Mouse (Mus musculus): ENCODE measurements around the gene Btbd9. TPM values are rescaled to one million over a fixed set of nuclear protein-coding genes. Genes with fewer than 3 reads are reported as not detected.

The Btbd9 gene
- total RNA-seq, 1 experiment: 28.2 TPM

DNA sequence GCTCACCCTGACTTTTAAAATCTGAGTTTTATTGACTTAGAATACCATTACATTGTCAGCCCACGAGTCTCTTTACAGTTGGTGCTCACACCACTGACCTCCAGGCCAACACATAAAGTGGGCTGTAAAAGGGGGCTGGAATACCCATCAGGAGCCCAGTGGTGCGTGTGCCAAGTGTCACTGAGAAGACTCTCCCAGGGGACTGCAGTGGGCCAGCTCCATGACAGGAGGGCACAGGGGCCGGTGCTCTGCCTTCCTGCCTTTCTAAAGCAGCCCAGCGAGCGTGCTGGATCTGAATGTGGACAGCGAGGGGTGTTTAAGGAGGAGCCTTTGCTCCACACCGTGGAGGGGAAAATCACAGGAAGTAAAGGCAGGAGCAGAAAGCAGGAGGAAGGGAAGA, 322.4 kb downstream of the Btbd9 start:
- H3K4me3 ChIP-seq (ENCODE audit: insufficient read depth in 1 of 2, low read depth in 1 of 2, low read length in 2 of 2, poor library complexity in 1 of 2, severe bottlenecking in 1 of 2): no peak overlapping the region
- no peak overlapping the region for H3K27ac ChIP-seq (ENCODE audit: insufficient read depth, low read depth, low read length, poor library complexity, severe bottlenecking)
- TF ChIP-seq HCFC1 (IDR thresholded peaks at IDR 0.05; ENCODE audit: borderline replicate concordance, insufficient read depth, low read length): no peak
- no peaks in the 10 kb centered on the region for H3K4me1 ChIP-seq (ENCODE audit: control insufficient read depth in 2 of 2, insufficient read depth in 2 of 2, low read length in 2 of 2, poor library complexity in 1 of 2)
- in situ Hi-C loops (cut with MboI; ENCODE audit: low sequenced_read_pairs in 2 of 2, unreplicated experiment in 2 of 2): no loop called here
- no peaks in the 10 kb centered on the region for H3K36me3 ChIP-seq (ENCODE audit: control insufficient read depth, insufficient read depth, low read length, poor library complexity, severe bottlenecking)
- H3K9me3 ChIP-seq (ENCODE audit: control insufficient read depth, insufficient read depth, low read depth, low read length): no peaks in the 10 kb centered on the region
- DNase-seq (ENCODE audit: low read depth, low spot score): no peak
- H3K9ac ChIP-seq (ENCODE audit: insufficient read depth, low read depth, low read length, poor library complexity, severe bottlenecking): no peak overlapping the region

DNA sequence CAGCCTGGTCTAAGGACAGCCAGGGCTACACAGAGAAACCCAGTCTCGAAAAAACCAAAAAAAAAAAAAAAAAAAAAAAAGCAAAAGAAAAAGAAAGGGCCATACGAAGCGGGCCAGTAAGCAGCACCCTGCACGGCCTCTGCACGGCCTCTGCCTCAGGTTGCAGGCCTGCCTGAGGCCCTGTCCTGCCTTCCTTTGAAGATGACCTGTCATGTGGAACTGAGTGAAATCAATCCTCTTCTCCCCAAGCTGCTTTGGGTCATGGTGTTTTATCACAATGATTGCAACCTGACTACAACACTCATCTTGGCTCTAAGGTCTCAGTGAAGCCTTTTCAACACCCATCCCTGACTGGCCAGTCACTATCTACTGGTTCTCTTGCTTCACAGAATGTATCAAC, 323.3 kb downstream of the Btbd9 start:
- Histone ChIP-seq H3K27ac (ENCODE audit: insufficient read depth, low read depth, low read length, poor library complexity, severe bottlenecking) (no peak overlapping the region), H3K4me1 (ENCODE audit: control insufficient read depth in 2 of 2, insufficient read depth in 2 of 2, low read length in 2 of 2, poor library complexity in 1 of 2) (no peaks in the 10 kb centered on the region)

DNA sequence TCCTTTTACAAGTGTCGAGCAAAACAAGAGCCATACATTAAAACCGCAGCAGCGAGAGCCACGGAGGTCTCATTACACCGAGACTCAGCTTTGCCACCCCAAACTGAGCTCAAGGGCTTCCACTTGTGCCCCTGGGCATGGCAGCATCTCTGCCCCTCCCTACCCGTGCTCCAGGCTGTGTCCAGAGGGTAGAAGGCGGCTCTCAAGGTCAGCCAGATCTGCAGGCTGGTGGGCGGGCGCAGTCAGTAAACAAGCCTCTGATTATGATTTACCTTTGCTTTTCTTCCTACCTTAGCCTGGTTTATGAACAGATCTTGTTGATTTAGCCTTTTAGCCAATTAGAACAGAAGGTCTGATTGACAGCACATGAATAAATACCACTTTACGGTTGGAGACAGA, 331.0 kb downstream of the Btbd9 start:
- no peaks in the 10 kb centered on the region for H3K36me3 ChIP-seq (ENCODE audit: control insufficient read depth, insufficient read depth, low read length, poor library complexity, severe bottlenecking)
- in situ Hi-C loops (cut with MboI; ENCODE audit: low sequenced_read_pairs in 2 of 2, unreplicated experiment in 2 of 2): no loop called here

More for the DNA sequence above, 323.3 kb downstream of the Btbd9 start:
- Histone ChIP-seq H3K9me3 (ENCODE audit: control insufficient read depth, insufficient read depth, low read depth, low read length) (no peaks in the 10 kb centered on the region), H3K4me3 (ENCODE audit: insufficient read depth in 1 of 2, low read depth in 1 of 2, low read length in 2 of 2, poor library complexity in 1 of 2, severe bottlenecking in 1 of 2) (no peak overlapping the region), H3K9ac (ENCODE audit: insufficient read depth, low read depth, low read length, poor library complexity, severe bottlenecking) (no peak overlapping the region), H3K36me3 (ENCODE audit: control insufficient read depth, insufficient read depth, low read length, poor library complexity, severe bottlenecking) (no peaks in the 10 kb centered on the region)
- in situ Hi-C loops (cut with MboI; ENCODE audit: low sequenced_read_pairs in 2 of 2, unreplicated experiment in 2 of 2): no loop called here
- DNase-seq (ENCODE audit: low read depth, low spot score): no peak
- no peak for TF ChIP-seq ZNF384 (IDR thresholded peaks at IDR 0.05; ENCODE audit: low read depth, low read length)
- no peak for TF ChIP-seq MAFK (IDR thresholded peaks at IDR 0.05; ENCODE audit: insufficient read depth, low read depth, low read length)
- no peak for TF ChIP-seq HCFC1 (IDR thresholded peaks at IDR 0.05; ENCODE audit: borderline replicate concordance, insufficient read depth, low read length)
- no peak for TF ChIP-seq CHD2 (IDR thresholded peaks at IDR 0.05; ENCODE audit: low read depth, low read length)
- no peak for TF ChIP-seq ZC3H11A (IDR thresholded peaks at IDR 0.05; ENCODE audit: borderline replicate concordance, low read depth, low read length)

DNA sequence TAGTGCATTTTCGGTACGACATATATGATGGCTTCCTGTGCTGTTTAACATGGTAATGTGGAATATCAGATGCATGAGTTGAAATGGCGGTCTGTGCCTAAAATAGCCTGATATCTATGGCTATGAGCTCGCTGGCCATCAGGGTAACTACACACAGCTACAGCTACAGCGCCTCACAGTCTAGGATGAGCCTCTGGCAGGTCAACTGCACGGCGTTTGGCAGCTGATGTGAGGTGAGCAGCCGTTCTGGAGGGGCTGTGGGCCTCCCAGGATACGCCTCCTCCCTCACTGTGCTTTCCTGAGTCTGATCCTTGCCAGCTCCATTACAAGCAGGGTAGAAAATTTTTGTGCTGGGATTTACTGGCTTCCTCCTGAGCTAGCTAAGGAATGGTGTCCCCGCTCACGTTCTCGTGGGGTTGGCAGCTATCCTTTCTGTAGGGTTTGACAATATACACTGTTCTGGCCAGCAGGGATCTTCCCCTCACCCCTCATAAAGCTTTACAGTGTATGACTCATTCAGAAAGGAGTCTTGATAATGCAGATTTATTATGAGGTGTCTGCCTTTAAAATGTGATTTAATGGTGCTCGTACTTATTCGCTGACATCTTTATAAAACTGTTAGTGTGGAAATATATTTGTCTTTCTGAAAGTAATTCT, 331.5 kb downstream of the Btbd9 start:
- no peak for DNase-seq (ENCODE audit: low read depth, low spot score)
- TF ChIP-seq ZC3H11A (IDR thresholded peaks at IDR 0.05; ENCODE audit: borderline replicate concordance, low read depth, low read length) (no peak), HCFC1 (IDR thresholded peaks at IDR 0.05; ENCODE audit: borderline replicate concordance, insufficient read depth, low read length) (no peak), ZNF384 (IDR thresholded peaks at IDR 0.05; ENCODE audit: low read depth, low read length) (no peak), CHD2 (IDR thresholded peaks at IDR 0.05; ENCODE audit: low read depth, low read length) (no peak), MAFK (IDR thresholded peaks at IDR 0.05; ENCODE audit: insufficient read depth, low read depth, low read length) (no peak)

More for the DNA sequence above, 331.0 kb downstream of the Btbd9 start:
- no peak overlapping the region for H3K27ac ChIP-seq (ENCODE audit: insufficient read depth, low read depth, low read length, poor library complexity, severe bottlenecking)
- no peak for TF ChIP-seq ZNF384 (IDR thresholded peaks at IDR 0.05; ENCODE audit: low read depth, low read length)
- no peak for TF ChIP-seq HCFC1 (IDR thresholded peaks at IDR 0.05; ENCODE audit: borderline replicate concordance, insufficient read depth, low read length)
- no peak for TF ChIP-seq CHD2 (IDR thresholded peaks at IDR 0.05; ENCODE audit: low read depth, low read length)
- no peak for TF ChIP-seq MAFK (IDR thresholded peaks at IDR 0.05; ENCODE audit: insufficient read depth, low read depth, low read length)
- TF ChIP-seq ZC3H11A (IDR thresholded peaks at IDR 0.05; ENCODE audit: borderline replicate concordance, low read depth, low read length): no peak
- no peak overlapping the region for H3K9ac ChIP-seq (ENCODE audit: insufficient read depth, low read depth, low read length, poor library complexity, severe bottlenecking)
- no peak for DNase-seq (ENCODE audit: low read depth, low spot score)
- no peaks in the 10 kb centered on the region for H3K4me1 ChIP-seq (ENCODE audit: control insufficient read depth in 2 of 2, insufficient read depth in 2 of 2, low read length in 2 of 2, poor library complexity in 1 of 2)
- H3K9me3 ChIP-seq (ENCODE audit: control insufficient read depth, insufficient read depth, low read depth, low read length): no peaks in the 10 kb centered on the region
- H3K4me3 ChIP-seq (ENCODE audit: insufficient read depth in 1 of 2, low read depth in 1 of 2, low read length in 2 of 2, poor library complexity in 1 of 2, severe bottlenecking in 1 of 2): no peak overlapping the region

DNA sequence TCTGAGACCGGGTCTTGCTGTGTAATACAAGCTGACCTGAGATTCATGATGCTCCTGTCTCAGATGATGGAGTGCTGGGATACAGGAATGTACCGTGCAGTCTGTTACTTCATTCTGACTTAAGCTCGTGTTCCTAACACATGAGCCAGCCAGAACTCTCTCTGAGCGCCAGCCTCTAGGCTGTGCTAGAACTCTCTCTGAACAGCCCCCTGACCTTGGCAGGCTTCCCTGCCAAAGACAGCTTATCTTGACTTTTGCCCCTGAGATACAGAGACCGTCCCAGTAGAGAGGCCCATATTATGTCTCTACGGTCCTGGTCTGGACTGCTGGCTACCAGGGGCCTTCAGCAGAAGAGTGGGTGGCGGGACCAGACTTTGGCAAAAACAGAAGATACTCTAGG, 332.7 kb downstream of the Btbd9 start:
- H3K27ac ChIP-seq (ENCODE audit: insufficient read depth, low read depth, low read length, poor library complexity, severe bottlenecking): no peak overlapping the region
- no peak for TF ChIP-seq HCFC1 (IDR thresholded peaks at IDR 0.05; ENCODE audit: borderline replicate concordance, insufficient read depth, low read length)
- TF ChIP-seq ZC3H11A (IDR thresholded peaks at IDR 0.05; ENCODE audit: borderline replicate concordance, low read depth, low read length): no peak
- no peak for TF ChIP-seq ZNF384 (IDR thresholded peaks at IDR 0.05; ENCODE audit: low read depth, low read length)
- no peak for TF ChIP-seq MAFK (IDR thresholded peaks at IDR 0.05; ENCODE audit: insufficient read depth, low read depth, low read length)
- no peak for TF ChIP-seq CHD2 (IDR thresholded peaks at IDR 0.05; ENCODE audit: low read depth, low read length)
- H3K4me3 ChIP-seq (ENCODE audit: insufficient read depth in 1 of 2, low read depth in 1 of 2, low read length in 2 of 2, poor library complexity in 1 of 2, severe bottlenecking in 1 of 2): no peak overlapping the region
- DNase-seq (ENCODE audit: low read depth, low spot score): no peak
- no peak overlapping the region for H3K9ac ChIP-seq (ENCODE audit: insufficient read depth, low read depth, low read length, poor library complexity, severe bottlenecking)
- no peaks in the 10 kb centered on the region for H3K36me3 ChIP-seq (ENCODE audit: control insufficient read depth, insufficient read depth, low read length, poor library complexity, severe bottlenecking)
- in situ Hi-C loops (cut with MboI; ENCODE audit: low sequenced_read_pairs in 2 of 2, unreplicated experiment in 2 of 2): no loop called here
- no peaks in the 10 kb centered on the region for H3K9me3 ChIP-seq (ENCODE audit: control insufficient read depth, insufficient read depth, low read depth, low read length)
- H3K4me1 ChIP-seq (ENCODE audit: control insufficient read depth in 2 of 2, insufficient read depth in 2 of 2, low read length in 2 of 2, poor library complexity in 1 of 2): no peaks in the 10 kb centered on the region

More for the DNA sequence above, 331.5 kb downstream of the Btbd9 start:
- Histone ChIP-seq H3K4me3 (ENCODE audit: insufficient read depth in 1 of 2, low read depth in 1 of 2, low read length in 2 of 2, poor library complexity in 1 of 2, severe bottlenecking in 1 of 2) (no peak overlapping the region), H3K9me3 (ENCODE audit: control insufficient read depth, insufficient read depth, low read depth, low read length) (no peaks in the 10 kb centered on the region), H3K9ac (ENCODE audit: insufficient read depth, low read depth, low read length, poor library complexity, severe bottlenecking) (no peak overlapping the region), H3K4me1 (ENCODE audit: control insufficient read depth in 2 of 2, insufficient read depth in 2 of 2, low read length in 2 of 2, poor library complexity in 1 of 2) (no peaks in the 10 kb centered on the region), H3K27ac (ENCODE audit: insufficient read depth, low read depth, low read length, poor library complexity, severe bottlenecking) (no peak overlapping the region), H3K36me3 (ENCODE audit: control insufficient read depth, insufficient read depth, low read length, poor library complexity, severe bottlenecking) (no peaks in the 10 kb centered on the region)
- in situ Hi-C loops (cut with MboI; ENCODE audit: low sequenced_read_pairs in 2 of 2, unreplicated experiment in 2 of 2): no loop called here
